In the genomic region with DNA sequence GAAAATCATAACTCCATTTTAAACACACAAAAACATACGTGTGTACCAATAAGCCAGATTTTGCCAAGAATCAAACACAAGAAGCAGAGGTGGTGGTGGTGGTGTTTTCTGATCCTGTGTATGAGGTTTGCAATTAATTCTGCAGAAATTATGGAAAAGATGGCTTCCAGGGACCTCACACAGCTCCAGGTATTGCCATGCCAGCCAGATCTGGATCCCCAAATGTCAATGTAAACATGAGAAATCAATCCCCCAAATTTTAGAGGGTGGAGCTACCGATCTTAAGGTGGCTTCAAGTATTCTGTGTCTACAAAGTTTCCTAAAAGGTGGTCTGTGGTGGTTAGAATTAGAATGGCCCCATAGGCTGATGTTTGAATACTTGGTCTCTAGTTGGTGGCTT, we compare ENCODE assay signal across 33 mouse cellular contexts. TPM values are rescaled to one million over a fixed set of nuclear protein-coding genes. Genes with fewer than 3 reads are reported as not detected.
"Had no signal": no experiment of that assay in that cellular context is flagged by ENCODE, and none has a peak within 500 bp of the region (broad histone marks: within the 10 kb centered on the region; RNA-seq: fewer than 3 reads in every experiment).

No protein-coding gene starts in this region.

- H3K9ac ChIP-seq: limb, embryonic 12.5 days; limb, embryonic 13.5 days; limb, embryonic 15.5 days; liver, embryonic 12.5 days; liver, embryonic 13.5 days; liver, embryonic 14.5 days; liver, embryonic 15.5 days; liver, postnatal 0 days; lung, embryonic 14.5 days; lung, embryonic 15.5 days; midbrain, embryonic 12.5 days; midbrain, embryonic 13.5 days; midbrain, embryonic 15.5 days; neural tube, embryonic 12.5 days had no signal

- H3K27ac ChIP-seq: left cerebral cortex, adult 2 months; limb, embryonic 10.5 days; limb, embryonic 12.5 days; limb, embryonic 13.5 days; limb, embryonic 15.5 days; liver, embryonic 12.5 days; liver, embryonic 13.5 days; liver, embryonic 14.5 days; liver, embryonic 15.5 days; lung, embryonic 15.5 days; macrophage; midbrain, embryonic 10.5 days; midbrain, embryonic 12.5 days; midbrain, embryonic 13.5 days; midbrain, embryonic 15.5 days; neural tube, embryonic 12.5 days had no signal

- DNase-seq: left cerebral cortex, postnatal 4 days; liver; liver, embryonic 13.5 days; liver, postnatal 0 days; lung, adult 18-20 months; lung, adult 2 months; lung, embryonic 14.5 days; lung, postnatal 10 days; lung, postnatal 14 days; lung, postnatal 36 days; lung, postnatal 4 days had no signal

- H3K4me1 ChIP-seq: limb, embryonic 15.5 days; liver, embryonic 12.5 days; liver, embryonic 13.5 days; liver, embryonic 15.5 days; midbrain, embryonic 12.5 days; midbrain, embryonic 15.5 days; neural tube, embryonic 12.5 days had no signal

- ATAC-seq: liver, embryonic 12.5 days; liver, postnatal 0 days; lung, postnatal 0 days; midbrain, embryonic 13.5 days; midbrain, embryonic 15.5 days; midbrain, embryonic 16.5 days had no signal

- H3K4me3 ChIP-seq: left cerebral cortex, adult 2 months; limb, embryonic 10.5 days; limb, embryonic 12.5 days; limb, embryonic 13.5 days; limb, embryonic 15.5 days; liver, embryonic 12.5 days; liver, embryonic 13.5 days; liver, embryonic 15.5 days; lung, embryonic 15.5 days; megakaryocyte, embryonic 14.5 days; midbrain, embryonic 10.5 days; midbrain, embryonic 12.5 days; midbrain, embryonic 13.5 days; midbrain, embryonic 15.5 days; myocyte; neural tube, embryonic 12.5 days had no signal

- H3K36me3 ChIP-seq: limb, embryonic 10.5 days; limb, embryonic 12.5 days; limb, embryonic 13.5 days; limb, embryonic 15.5 days; liver, embryonic 12.5 days; liver, embryonic 13.5 days; liver, embryonic 15.5 days; lung, embryonic 15.5 days; midbrain, embryonic 10.5 days; midbrain, embryonic 12.5 days; midbrain, embryonic 13.5 days; midbrain, embryonic 15.5 days; neural tube, embryonic 12.5 days had no signal

- H3K4me2 ChIP-seq: limb, embryonic 12.5 days; limb, embryonic 13.5 days; limb, embryonic 15.5 days; liver, embryonic 11.5 days; liver, embryonic 12.5 days; liver, embryonic 13.5 days; liver, embryonic 15.5 days; lung, embryonic 14.5 days; lung, embryonic 15.5 days; midbrain, embryonic 12.5 days; midbrain, embryonic 13.5 days; midbrain, embryonic 15.5 days; neural tube, embryonic 12.5 days had no signal

- H3K9me3 ChIP-seq: limb, embryonic 10.5 days; limb, embryonic 12.5 days; limb, embryonic 13.5 days; limb, embryonic 15.5 days; liver, embryonic 12.5 days; liver, embryonic 13.5 days; liver, embryonic 15.5 days; lung, embryonic 15.5 days; megakaryocyte, embryonic 14.5 days; midbrain, embryonic 10.5 days; midbrain, embryonic 12.5 days; midbrain, embryonic 13.5 days; midbrain, embryonic 15.5 days; neural tube, embryonic 12.5 days had no signal

- H3K27me3 ChIP-seq: limb, embryonic 12.5 days; limb, embryonic 13.5 days; limb, embryonic 15.5 days; liver, embryonic 12.5 days; liver, embryonic 13.5 days; liver, embryonic 15.5 days; lung, embryonic 15.5 days; midbrain, embryonic 12.5 days; midbrain, embryonic 13.5 days; midbrain, embryonic 15.5 days; neural tube, embryonic 12.5 days had no signal

RNA-seq across cellular contexts. Expression of a gene that starts 15.3 kb away (rescaled TPM):
- total RNA-seq: megakaryocyte, adult 5-6 weeks had no signal
- polyA plus RNA-seq: lung, embryonic 16.5 days; macrophage had no signal
